Mouse (Mus musculus): Measurements from ENCODE around the gene Mroh2a.

The Mroh2a gene

DNA sequence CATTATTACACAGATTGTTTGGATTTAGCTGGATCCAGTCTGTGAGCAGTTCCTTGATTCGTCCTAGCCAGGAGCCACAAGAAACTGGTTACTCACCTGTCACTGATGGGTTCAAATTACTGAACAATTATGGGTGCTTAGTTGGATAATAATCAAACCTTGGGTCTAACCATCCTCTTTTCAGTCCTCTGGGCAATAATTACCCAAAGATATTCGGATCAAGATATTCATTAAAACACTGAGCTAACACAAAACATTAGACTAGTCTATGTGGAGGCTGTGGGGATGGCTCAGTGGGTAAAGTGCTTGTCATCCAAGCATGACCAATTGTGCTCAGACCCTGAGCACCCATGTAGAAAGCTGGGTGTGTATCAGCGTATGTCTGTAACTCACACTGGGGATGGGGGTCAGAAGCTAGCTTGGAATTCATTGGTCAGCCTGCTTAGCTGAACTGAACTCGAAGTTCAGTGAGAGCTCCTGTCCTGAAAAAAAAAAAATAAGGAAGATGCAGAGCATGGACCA lies 9.2 kb downstream of the Mroh2a start:
- no peak for DNase-seq

DNA sequence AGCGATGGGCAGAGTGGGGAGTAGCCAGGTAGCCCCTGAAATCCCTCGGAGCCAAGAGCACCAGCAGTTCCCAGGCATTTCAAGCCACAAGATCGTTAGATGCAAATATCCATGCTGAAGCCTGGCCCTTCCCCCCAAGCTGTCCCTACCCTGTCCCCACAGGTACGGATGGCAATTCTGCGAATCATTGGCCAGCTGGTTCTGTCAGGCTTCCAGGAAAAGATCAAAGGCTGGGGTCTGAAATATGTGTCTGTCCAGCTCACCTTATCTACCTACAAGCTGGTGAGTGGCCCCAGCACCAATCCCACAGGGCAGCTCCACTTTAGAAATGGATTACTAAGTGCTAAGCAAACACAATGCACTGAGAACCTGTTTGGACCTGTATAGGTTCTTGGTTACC lies 10.5 kb downstream of the Mroh2a start:
- DNase-seq, result peak in 1 of 2 experiments; percentile 48

DNA sequence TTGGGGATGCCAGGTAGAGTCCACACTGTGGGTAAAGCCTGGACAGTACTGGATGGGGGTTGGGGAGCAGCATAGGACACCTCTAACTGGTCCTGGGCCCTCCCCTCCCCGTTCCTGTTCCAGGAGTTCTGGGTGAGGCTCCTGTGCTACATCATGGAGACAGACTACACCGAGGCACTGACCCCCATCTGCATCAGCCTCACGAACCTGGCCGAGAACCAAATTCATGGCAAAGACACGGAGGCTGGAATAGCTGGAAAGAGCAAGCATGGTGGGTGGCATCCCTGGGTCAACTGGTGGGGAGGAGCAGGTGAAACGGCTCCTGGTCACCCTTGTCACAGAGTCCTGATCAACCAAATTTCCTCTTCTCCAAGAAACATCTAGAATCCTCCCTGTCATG lies 12.0 kb downstream of the Mroh2a start:
- no peak for DNase-seq

DNA sequence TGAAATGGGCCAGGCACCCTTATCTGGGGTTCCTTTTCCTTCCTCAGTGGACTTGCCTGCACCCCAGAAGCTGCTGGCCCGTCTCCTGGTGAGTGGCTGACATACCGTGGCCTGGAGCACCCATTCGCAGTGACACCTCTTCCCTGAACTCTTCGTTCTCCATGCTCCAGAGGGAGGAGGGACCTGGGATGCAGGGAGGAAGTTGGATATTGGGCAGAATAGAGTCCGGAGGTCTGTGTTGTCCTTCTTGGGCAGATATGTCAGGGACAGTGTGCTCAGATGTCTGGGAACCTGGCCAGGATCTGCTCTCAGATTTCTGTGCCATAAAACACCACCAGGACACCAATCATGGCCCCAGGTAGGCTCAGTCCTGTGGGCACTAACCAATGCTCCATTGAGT lies 13.3 kb downstream of the Mroh2a start:
- DNase-seq, result no peak

DNA sequence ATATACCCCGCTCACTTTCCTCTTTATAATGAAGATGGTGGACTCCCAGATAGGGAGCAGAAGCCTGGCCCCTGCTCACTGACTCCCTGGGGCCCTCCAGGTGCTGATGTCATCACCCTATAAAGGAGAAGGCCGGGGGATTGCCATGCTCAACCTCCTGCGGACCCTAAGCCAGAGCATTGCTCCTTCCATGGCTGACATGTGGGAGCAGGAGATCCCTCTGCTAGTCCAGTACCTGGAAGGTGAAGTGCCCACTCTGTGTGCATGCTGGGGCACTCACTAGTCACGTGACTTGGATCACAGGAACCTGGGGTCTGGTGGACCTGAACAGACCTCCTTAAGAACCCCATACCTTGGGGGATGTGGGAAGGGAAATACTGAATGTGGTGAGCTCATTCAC lies 13.8 kb downstream of the Mroh2a start:
- DNase-seq, result no peak

DNA sequence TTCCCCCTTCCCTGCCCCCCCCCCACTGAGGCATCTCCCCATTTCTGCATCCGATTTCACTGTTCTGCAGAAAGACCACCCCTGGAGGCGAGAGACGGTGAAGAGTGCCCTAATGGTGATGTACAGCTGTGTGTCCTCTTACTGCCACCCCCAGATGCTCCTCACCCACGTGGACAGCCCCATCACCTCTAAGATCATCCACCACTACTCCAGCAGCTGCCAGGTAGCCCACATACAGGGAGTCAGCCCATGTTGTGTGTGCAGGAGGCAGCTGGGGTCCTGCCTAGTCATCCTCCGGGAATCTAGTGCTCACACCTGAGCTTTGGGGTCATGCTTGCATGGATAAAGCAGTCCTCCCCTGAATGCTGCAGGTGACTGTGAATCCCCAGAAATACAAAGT lies 17.1 kb downstream of the Mroh2a start:
- no peak for DNase-seq

DNA sequence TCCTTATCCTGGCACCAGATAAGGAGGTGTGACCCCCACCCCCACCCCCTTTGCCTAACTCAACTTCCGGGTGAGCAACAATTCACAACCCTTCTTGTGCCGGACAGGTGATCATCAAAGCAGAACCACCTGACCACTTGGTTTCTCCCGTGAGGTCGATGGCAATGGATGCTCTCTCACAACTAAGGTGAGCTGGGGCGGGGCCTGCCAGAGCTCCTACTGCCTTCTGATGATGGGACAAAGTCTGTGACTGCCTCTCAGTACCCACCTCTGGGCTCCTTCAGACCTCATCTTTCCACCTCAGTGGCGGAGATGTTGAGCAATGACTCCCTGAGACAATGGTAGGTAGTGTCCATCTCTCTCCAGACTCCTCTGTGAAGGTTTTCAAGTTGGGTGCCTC lies 19.1 kb downstream of the Mroh2a start:
- no peak for DNase-seq

DNA sequence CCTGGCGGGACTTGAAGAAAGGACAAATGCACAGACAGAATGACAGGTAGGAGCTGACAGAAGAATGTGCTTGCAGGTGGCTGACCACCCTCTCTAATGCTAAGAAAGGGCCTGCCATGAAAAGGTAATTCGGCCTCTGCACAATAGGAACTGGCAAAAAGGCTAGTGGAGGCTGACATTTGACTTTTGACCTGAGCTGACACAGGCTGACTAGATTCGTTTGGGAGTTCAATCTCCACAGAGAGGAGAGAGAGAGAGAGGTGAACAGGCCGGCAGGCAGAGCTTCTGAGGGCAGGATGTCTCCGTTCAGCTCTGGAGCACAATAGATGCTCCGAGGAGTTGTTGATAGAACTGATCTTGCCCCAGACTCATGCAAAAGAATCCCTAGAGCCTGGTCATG lies 19.6 kb downstream of the Mroh2a start:
- DNase-seq, result no peak

DNA sequence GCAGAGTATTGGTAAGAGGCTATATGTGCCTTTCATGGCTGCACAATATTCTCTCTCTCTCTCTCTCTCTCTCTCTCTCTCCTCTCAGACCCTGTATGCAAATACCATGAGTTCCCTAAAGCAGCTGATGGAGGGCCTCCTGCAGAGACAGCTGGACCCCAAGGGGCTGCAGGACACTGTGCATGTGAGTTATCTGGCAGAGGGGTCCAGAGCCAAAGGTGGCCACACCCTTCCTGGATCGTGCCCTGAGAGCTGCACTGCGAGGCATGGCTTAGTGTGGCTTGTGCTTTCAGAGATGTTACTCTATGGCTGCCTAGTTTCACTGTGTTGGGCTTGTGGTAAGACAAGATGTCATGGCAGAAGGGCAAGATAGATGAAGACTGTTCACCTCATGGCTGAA lies 20.9 kb downstream of the Mroh2a start:
- DNase-seq, result no peak

DNA sequence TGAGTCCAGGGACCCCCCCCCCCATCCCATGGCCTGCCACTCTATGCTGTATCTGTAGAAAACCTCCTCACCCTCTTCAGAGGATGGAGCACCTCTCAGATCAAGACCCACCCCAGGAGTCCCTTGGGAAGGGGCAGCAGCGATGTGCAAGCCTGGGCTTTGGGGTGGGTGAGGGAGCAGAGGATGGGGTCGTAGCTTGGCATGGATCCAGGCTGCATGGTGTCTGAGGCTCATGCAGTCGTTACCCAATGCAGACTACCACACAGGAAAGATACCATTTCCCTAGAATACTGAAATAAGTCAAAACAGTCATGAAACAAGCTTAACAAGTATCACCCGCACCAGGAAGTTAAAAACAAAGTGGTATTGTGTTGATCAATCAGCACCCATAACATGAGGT lies 21.9 kb downstream of the Mroh2a start:
- DNase-seq, result no peak

DNA sequence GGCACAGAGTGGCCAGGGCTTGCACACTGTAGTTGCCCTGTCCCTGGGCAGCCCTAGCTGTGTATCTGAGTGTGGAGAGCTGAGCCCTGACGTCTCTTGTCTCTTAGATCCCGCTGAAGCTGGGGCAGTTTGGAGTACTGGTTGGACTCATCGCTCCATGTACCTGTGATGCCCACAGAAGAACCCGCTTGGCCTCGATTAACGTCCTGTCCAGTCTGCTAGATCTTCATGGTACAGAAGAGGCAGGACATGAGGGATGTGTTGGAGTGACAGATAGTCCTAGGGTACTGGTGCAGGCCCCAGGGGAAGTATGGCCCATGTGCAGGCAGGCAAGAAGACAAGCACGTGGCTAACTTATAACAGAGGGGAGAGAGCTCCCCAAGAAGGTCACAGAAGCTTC lies 22.8 kb downstream of the Mroh2a start:
- no peak for DNase-seq

DNA sequence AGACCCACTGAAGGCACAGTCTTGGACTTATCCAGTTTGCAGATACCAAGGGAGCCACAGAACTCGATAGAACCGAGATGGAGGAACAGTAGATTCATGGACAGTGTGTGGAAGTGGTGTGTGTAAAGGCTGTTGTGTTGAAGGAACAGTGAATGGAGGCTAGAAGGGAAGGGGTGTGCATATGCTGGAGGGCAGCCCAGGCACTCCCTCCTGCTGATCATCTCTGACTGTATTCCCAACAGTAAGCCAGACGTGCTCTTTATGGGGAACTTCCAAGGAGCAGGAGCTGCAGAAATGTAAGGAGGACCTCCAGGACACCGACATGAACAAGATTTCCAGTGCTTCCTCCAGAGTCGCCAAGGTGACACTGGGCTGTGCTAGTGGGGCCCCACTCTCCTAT lies 23.2 kb downstream of the Mroh2a start:
- no peak for DNase-seq

DNA sequence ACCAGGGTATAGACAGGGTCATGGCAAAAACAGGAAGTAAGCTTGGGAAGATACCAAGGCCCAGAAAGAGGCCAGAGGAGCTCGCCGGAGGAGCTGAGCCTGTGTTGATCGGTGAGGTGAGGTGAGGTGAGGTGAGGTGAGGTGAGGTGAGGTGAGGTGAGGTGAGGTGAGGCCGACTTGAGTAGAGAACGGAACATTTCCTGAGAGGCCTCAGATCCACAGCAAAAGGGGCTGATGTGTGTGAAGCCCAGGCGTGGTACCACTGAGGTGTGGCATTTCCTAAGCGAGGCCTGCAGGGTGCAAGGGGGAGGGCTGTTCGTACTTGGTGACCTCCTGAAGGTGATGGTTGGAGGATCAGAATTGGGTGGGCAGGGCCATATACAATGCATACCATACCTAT lies 26.3 kb downstream of the Mroh2a start:
- no peak for DNase-seq

DNA sequence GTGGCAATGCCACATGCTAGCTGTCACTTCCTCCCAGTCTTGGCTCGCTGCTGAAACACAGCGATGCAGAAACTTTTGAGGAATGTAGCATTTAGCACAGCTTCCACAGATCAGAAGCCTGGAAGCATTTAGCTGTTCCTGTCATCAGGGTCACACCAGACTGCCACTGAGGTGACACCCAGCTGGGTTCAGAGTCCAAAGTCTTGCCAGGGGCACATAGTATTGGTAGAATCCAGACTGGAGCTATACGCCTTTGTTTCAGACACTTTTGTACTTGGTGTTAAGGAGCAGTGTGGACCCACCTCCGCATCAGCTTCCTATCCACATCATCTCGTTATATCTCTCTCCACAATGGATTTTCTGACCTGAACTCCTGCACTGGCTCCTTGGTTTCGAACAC lies 26.8 kb downstream of the Mroh2a start:
- no peak for DNase-seq

DNA sequence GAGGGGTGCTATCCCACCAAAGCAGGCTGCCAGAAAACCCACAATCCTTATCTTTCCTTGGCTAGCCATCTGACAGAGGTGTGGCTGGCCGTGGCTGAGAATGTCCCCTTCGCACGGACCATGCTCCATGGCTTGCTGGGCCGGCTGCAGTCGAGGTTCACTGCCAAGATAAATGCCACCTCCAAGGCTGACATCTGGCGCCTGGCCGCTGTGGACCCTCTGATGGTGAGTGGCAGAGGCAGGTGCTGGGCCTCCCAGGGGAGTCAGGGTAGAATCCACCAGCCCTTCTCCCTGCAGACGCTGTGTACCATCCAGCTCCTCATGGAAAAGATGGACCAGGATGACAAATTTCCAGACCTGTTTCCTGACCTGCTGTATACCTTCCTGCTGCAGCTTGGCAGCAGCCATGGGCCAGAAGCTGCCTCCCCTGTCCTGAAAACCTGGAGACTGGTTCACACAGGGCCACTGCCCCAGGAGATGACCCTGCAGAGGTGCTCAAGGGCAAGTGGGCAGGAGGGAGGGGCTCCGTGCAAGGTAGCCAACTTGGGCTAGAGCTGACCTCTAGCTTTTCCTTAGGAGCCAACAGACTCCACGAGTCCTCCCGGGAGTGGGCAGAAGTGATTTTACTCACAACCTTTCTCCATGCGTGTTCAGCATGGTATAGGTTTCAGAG lies 28.1 kb downstream of the Mroh2a start:
- no peak for DNase-seq

DNA sequence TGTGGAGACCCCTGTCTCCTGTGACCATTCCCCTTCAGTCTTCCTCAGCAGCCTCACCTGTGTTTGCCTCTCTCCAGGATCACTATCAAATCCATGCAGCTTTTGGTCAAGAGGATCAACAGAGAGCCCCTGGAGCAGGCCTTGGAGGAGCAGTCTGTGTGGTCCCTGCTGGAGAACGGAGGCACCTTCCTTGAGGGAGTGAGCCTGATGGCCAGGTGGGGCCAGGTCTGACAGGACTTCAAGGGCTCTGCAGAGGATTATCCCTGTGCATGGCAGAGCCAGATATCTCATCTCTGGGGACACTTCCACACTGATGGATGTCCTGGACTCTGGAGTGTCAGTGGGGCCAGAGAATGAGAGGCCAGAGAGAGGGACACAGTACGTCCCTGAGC lies 28.7 kb downstream of the Mroh2a start:
- DNase-seq, result no peak

DNA sequence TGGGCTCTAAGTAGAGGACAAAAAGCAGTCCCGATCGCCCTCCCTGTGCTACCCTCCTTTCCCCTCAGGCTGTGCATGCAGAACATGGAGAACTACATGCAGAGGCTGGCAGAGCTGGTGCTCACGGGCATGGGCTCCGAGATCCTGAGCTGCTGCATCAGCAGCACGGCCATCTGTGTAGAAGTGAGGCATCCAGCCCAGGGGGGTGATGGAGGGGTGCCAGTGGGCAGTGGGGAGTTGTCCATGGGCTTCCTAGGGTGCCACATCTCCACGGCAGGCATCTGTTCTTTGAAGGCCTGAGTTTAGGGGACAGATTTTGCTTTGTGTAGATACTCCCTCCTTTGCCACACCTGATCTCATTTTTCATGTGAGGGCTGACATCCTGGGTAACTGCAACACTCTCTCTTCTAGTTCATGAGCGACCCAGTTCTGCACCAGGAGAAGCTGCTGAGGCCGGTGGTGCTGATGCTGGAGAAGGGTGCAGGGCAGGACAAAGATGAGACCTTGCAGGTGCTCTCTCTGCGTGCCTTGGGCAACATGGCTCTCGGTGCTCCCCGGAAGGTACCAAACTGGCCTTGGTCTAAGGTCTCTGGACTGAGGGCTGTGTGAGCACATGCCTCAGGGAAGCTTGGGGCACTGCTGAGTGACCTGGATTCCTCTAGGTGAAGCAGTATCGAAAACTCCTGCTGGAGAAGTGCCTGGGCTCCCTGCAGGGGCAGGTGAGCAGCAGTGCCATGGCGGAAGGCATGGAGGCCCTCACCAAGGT lies 29.4 kb downstream of the Mroh2a start:
- DNase-seq, result no peak

DNA sequence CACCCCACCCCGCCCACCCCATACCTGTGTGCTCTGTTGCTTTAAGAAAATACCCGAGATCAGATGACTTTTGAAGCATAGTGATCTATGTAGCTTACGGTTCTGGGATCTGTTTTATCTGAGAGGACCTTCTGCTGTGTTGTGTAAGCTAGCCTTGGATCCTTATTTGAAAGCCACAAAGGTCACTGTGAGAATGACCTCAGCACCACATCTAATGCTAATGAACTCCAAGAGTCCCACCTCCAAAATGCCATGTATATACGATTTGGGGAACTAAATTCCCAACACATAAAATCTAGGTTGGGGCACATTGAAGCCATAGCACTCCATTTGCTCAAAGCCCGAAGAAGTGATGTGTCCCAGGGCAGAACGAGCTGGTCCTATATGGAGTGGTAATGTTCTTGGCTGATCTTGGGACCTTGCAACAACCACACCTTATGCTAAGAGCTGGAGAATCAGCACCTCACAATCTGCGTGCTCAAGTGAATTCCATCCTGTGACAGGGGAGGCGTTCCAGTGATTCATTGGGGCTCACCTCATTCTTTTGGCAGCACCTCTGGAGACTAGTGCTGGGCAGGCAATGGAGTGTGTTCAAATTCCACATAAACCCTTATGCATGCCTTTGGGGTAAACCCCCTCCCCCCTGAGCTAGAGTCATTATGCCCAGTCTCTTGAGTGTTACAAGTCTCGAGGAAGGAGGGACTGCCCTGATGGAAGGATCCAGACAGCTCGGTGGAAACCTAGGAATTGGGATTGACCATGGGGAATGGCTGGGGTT lies 30.3 kb downstream of the Mroh2a start:
- DNase-seq, result peak in 1 of 2 experiments; percentile 51

DNA sequence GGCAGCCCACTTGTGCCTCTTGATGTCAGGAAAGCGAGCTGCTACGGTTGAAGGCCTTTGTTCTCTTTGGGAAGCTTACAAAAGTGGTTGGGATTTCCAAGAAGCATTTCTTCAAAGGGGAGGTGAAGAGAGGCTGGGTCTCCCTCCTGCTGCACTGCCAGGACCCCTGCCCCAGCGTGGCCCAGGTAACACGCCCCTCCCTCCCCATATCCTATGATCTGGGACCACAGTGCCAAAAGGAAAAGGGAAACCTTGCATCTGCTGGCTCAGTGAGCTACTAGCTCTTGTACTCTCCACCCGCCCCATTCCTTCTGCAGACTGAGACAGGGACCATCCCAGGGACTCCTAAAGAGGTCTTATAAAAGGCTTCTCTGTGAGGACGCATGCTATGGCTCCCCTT lies 30.9 kb downstream of the Mroh2a start:
- no peak for DNase-seq

DNA sequence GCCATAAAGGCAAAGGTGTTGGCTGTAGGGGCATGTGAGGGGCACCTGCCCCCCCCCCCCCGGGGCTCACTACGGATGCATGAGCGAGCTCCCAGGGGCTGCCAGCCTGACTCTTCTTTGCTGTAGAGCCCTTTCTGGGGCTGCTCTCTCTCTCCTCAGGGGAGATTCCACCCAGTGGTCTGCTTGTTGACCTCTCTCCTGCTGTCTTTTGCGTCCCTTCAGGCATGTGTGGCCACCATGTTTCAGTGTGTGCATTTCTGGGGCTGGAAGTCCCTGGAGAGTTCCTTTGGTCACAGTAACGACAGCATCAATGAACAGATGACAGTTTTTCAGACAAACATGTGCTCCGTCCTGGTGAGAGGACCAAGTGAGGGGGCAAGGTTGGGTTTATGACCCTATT lies 31.6 kb downstream of the Mroh2a start:
- DNase-seq, result no peak

DNA sequence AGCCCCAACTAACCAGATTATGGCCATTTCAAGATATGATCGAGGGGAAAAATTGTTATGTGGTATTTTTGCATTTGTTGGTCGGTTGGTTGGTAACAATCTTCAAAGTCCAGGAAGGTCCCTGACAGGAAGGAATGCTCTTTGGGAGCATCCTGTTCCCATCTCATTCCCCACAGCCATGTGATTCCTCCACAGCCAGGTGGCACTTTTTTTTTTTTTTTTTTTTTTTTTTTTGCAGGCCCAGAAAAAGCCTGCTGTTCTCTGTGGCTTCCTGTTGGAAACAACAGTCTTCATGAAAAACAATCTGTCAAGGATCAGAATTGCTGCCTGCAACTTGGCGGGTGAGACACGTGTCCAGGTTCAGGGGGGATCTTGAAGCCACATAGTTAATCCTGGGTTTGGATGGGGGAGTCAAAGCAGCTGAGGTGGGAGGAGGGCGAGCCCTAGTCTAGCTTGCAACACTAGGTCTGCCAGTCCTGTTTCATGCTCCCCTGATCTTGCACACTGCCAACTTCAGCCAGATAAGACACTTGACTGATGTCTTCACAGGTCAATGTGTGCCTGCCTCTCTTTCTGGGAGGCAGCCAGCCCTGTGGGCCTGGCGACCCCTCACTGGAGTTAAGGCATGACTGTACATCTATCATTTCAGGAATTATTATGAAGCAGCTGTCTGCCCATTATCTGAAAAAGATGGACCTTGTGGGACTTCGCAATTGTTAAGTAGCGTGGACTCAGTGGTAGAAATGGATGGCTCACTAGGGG lies 32.3 kb downstream of the Mroh2a start:
- DNase-seq, result no peak

DNA sequence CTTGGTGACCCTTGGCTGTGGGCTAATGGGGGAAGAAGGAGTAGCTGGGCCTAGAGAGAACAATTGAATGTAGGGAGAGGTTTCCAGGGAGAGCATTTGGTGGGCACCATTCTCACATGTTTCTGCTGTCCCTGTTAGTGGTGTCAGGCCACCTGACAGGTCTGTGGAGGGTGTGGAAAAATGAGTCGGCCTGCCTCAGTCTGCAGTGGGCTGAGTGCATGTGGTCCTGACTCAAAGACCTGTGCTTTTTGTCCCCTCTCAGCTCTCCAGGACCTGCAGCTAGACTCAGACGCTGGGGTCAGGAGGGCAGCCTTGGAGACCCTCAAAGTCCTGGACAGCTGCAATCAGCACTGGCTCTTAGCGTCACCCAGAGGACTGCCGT lies 32.8 kb downstream of the Mroh2a start:
- no peak for DNase-seq

DNA sequence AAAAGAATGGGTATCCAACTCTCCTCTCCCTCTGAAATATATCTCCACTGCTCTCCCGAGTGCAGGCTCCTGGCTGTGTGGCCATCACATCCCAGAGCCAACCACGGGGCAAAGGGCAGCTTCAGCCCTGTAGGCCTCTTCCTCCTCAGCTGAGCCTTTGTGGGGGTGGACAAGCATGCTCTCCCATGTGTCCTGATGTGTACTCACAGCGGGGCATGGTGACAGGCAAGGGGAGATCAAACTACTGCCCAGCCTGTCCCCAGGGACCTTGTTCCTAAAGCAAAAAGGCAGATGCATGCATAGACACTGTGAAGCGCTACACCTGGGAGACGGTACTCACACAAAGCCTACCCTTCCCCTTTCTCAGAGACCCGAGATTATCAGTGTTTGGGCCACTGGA lies 33.3 kb downstream of the Mroh2a start:
- DNase-seq, result no peak

Measured in lung, adult 18-20 months (tissue).